Mouse (Mus musculus) G1E (cell line): ENCODE measurements around the gene Selenow.

Experiments used
- CTCF ChIP-seq: IDR thresholded peaks from 2 replicates; pipeline ENCODE4 v1.5.1; 2012; ENCODE audit warnings: low read depth, low read length, inconsistent platforms, mixed read lengths
- GATA1 ChIP-seq: IDR thresholded peaks from 2 replicates; pipeline ENCODE4 v1.6.1; 2012; ENCODE audit warnings: borderline replicate concordance, low read length, inconsistent platforms, mixed read lengths
- POLR2AphosphoS5 ChIP-seq: IDR thresholded peaks from 2 replicates; pipeline ENCODE4 v1.6.1; 2012; ENCODE audit warnings: low read depth, low read length, inconsistent platforms; ENCODE audit not compliant: insufficient replicate concordance
- TAL1 ChIP-seq: conservative IDR thresholded peaks from 2 replicates; pipeline ENCODE4 v1.6.1; 2012; ENCODE audit warnings: low read depth, low read length, inconsistent platforms, mixed read lengths

DNA sequence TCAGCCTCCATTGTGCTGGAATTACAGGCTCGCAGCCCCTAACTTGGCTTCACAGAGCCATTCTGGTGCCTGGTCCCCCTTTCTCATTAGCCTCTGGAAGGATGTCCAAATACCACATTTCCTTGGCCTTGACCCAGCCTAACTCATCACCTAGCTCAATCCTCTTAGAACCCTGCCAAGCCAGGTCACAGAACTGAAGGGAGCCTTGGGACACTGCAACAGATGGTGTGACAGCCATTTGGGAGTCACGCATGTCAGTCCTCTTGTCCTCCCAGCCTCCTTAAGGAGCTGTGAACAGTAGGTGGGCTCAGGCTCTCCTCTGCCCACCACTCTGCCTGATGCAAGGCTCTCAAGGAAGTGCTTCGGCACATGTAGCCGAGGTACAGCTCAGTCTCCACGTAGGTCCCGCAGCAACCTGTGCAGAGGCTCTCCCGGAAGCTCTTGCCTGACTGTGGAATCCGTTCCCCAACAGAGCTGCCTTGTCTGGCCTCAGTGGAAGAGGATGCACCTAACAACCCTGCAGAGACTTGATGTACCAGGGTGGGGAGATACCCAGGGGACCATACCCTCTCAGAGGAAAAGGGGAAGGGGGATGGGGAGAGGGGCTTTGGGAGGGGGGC is 14.1 kb downstream of the Selenow start:
- TF ChIP-seq CTCF (no peak), GATA1 (no peak), POLR2AphosphoS5 (no peak), TAL1 (no peak)
